Mouse (Mus musculus) forebrain, embryonic 14.5 days (tissue): ENCODE measurements at regions not wholly inside any gene's neighbourhood (a gene's known extent, or its start where the extent isn't known, plus 50 kb on each side); places are given as distances from the start of the nearest gene placed in this dataset.

ENCODE experiments used
- ATAC-seq: fragments of 200-750 bp; cut with Nextera tagmentation; 2 replicates; pipeline ENCODE4 v1.8.0; 2017; ENCODE audit warnings: mild to moderate bottlenecking, moderate library complexity
- DNase-seq: peaks from one replicate; pipeline ENCODE4 v3.0.0-alpha.2; 2015; ENCODE audit warnings: low spot score
- H3K27ac ChIP-seq: fragments of 300-500 bp; sonication (generic); 2 replicates; pipeline ENCODE4 v1.5.1; 2014; ENCODE audit warnings: low read depth, mild to moderate bottlenecking, control low read depth, low read length, moderate library complexity
- H3K27me3 ChIP-seq: fragments of 300-500 bp; sonication (generic); replicated peaks from 2 replicates; pipeline ENCODE4 v1.6.1; 2014; ENCODE audit warnings: low read length, control low read depth, mixed read lengths; ENCODE audit not compliant: control insufficient read depth, insufficient read depth
- H3K36me3 ChIP-seq: fragments of 300-500 bp; sonication (generic); 2 replicates; pipeline ENCODE4 v1.6.1; 2014; ENCODE audit warnings: low read length, control low read depth; ENCODE audit not compliant: control insufficient read depth, insufficient read depth
- H3K4me1 ChIP-seq: fragments of 300-500 bp; sonication (generic); 2 replicates; pipeline ENCODE4 v1.6.1; 2014; ENCODE audit warnings: antibody characterized with exemption, low read length, control low read depth; ENCODE audit not compliant: control insufficient read depth, insufficient read depth
- H3K4me2 ChIP-seq: fragments of 300-500 bp; sonication (generic); 2 replicates; pipeline ENCODE4 v1.6.1; 2014; ENCODE audit warnings: mild to moderate bottlenecking, control low read depth, low read length
- H3K4me3 ChIP-seq: fragments of 300-500 bp; sonication (generic); 2 replicates; pipeline ENCODE4 v1.5.1; 2014; ENCODE audit warnings: low read depth, low read length, control low read depth
- H3K9ac ChIP-seq: fragments of 300-500 bp; sonication (generic); 2 replicates; pipeline ENCODE4 v1.6.1; 2014; ENCODE audit warnings: mild to moderate bottlenecking, low read length, control low read depth, moderate library complexity
- H3K9me3 ChIP-seq: fragments of 300-500 bp; sonication (generic); replicated peaks from 2 replicates; pipeline ENCODE4 v1.6.1; 2016; ENCODE audit warnings: low read length, control low read depth, mixed read lengths; ENCODE audit not compliant: control insufficient read depth
- WGBS: fragments of 180-500 bp; shearing (Covaris S2); extraction: QIAGEN DNeasy Blood & Tissue Kit; methylation state at CpG from one replicate; pipeline ENCODE4 v1.1.7; 2014; 5-methylcytosine and 5-hydroxymethylcytosine counted together

- DNase-seq (no peak), ATAC-seq (no peak)
- Histone ChIP-seq H3K4me2 (no peak overlapping the region), H3K36me3 (no peaks in the 10 kb centered on the region), H3K27me3 (0 out of 2 replicates have a peak, but pooled peaks cover 5% of the 10 kb centered on the region), H3K9ac (no peak overlapping the region), H3K4me3 (no peak overlapping the region), H3K9me3 (no peaks in the 10 kb centered on the region), H3K4me1 (no peaks in the 10 kb centered on the region), H3K27ac (no peak overlapping the region)
- 52% methylated on average over 19 of the region's 19 CpGs for WGBS
Measured at GRCm38 (mm10) chr13:53596871-53597800, 124.3 kb upstream of the Msx2 start.

- DNase-seq (peak; percentile 34), ATAC-seq (no peak)
- Histone ChIP-seq H3K9me3 (no peaks in the 10 kb centered on the region), H3K4me3 (no peak overlapping the region), H3K36me3 (no peaks in the 10 kb centered on the region), H3K9ac (no peak overlapping the region), H3K27ac (no peak overlapping the region), H3K4me1 (no peaks in the 10 kb centered on the region), H3K27me3 (peaks cover 9% of the 10 kb centered on the region; the same call in 1 of the 2 replicates), H3K4me2 (no peak overlapping the region)
- 13% methylated on average over 5 of the region's 5 CpGs for WGBS
Measured at GRCm38 (mm10) chr13:53592755-53593154, 119.9 kb upstream of the Msx2 start.

GRCm38 (mm10) chr13:53586771-53587170 is 113.9 kb upstream of the Msx2 start:
- no peak overlapping the region for H3K4me2 ChIP-seq
- H3K27ac ChIP-seq = no peak overlapping the region
- 22% methylated on average over 4 of the region's 4 CpGs for WGBS
- no peaks in the 10 kb centered on the region for H3K36me3 ChIP-seq
- H3K4me3 ChIP-seq = no peak overlapping the region
- H3K9me3 ChIP-seq = no peaks in the 10 kb centered on the region
- H3K9ac ChIP-seq = no peak overlapping the region
- DNase-seq (peak; percentile 63), ATAC-seq (no peak)
- H3K27me3 ChIP-seq = peaks cover 10% of the 10 kb centered on the region; the same call in 1 of the 2 replicates
- no peaks in the 10 kb centered on the region for H3K4me1 ChIP-seq

GRCm38 (mm10) chr13:53584504-53585130 is 111.7 kb upstream of the Msx2 start:
- ATAC-seq (no peak), DNase-seq (no peak)
- H3K4me1 ChIP-seq = no peaks in the 10 kb centered on the region
- H3K9me3 ChIP-seq = peaks cover 4% of the 10 kb centered on the region; the same call in 1 of the 2 replicates
- H3K4me3 ChIP-seq = no peak overlapping the region
- no peak overlapping the region for H3K9ac ChIP-seq
- H3K27ac ChIP-seq = no peak overlapping the region
- H3K4me2 ChIP-seq = no peak overlapping the region
- WGBS = 90% methylated on average over 9 of the region's 9 CpGs
- peaks cover 7% of the 10 kb centered on the region; the same call in 1 of the 2 replicates for H3K27me3 ChIP-seq
- H3K36me3 ChIP-seq = no peaks in the 10 kb centered on the region

GRCm38 (mm10) chr13:53553876-53554577 is 81.2 kb upstream of the Msx2 start:
- no peak overlapping the region; the same call in 1 of the 2 replicates for H3K9ac ChIP-seq
- H3K27ac ChIP-seq = no peak overlapping the region
- no peaks in the 10 kb centered on the region for H3K9me3 ChIP-seq
- H3K27me3 ChIP-seq = no peaks in the 10 kb centered on the region
- peaks cover 3% of the 10 kb centered on the region; the same call in 1 of the 2 replicates for H3K4me1 ChIP-seq
- H3K36me3 ChIP-seq = no peaks in the 10 kb centered on the region
- peak overlapping the region; percentile 14; the same call in 1 of the 2 replicates for H3K4me2 ChIP-seq
- H3K4me3 ChIP-seq = no peak overlapping the region
- DNase-seq (peak; percentile 44), ATAC-seq (no peak)
- 4% methylated on average over 18 of the region's 18 CpGs for WGBS

- ATAC-seq = no peak
Measured at GRCm38 (mm10) chr13:53553192-53553875, 80.5 kb upstream of the Msx2 start.

GRCm38 (mm10) chr13:53548396-53548795 is 75.5 kb upstream of the Msx2 start:
- Histone ChIP-seq H3K27me3 (no peaks in the 10 kb centered on the region), H3K4me2 (no peak overlapping the region), H3K36me3 (no peaks in the 10 kb centered on the region), H3K9me3 (no peaks in the 10 kb centered on the region), H3K9ac (no peak overlapping the region), H3K4me1 (no peaks in the 10 kb centered on the region), H3K27ac (no peak overlapping the region), H3K4me3 (no peak overlapping the region)
- no peak for ATAC-seq
- 80% methylated on average over 11 of the region's 11 CpGs for WGBS
- no peak for DNase-seq

More at GRCm38 (mm10) chr13:53553192-53553875, 80.5 kb upstream of the Msx2 start:
- no peak overlapping the region for H3K4me2 ChIP-seq
- H3K27ac ChIP-seq = no peak overlapping the region
- WGBS = 74% methylated on average over 13 of the region's 13 CpGs
- no peak for DNase-seq
- H3K9me3 ChIP-seq = no peaks in the 10 kb centered on the region
- peaks cover 3% of the 10 kb centered on the region; the same call in 1 of the 2 replicates for H3K4me1 ChIP-seq
- no peaks in the 10 kb centered on the region for H3K36me3 ChIP-seq
- no peaks in the 10 kb centered on the region for H3K27me3 ChIP-seq
- no peak overlapping the region for H3K9ac ChIP-seq
- H3K4me3 ChIP-seq = no peak overlapping the region

- Histone ChIP-seq H3K9ac (no peak overlapping the region), H3K4me1 (no peaks in the 10 kb centered on the region), H3K36me3 (no peaks in the 10 kb centered on the region), H3K4me2 (no peak overlapping the region), H3K27me3 (no peaks in the 10 kb centered on the region), H3K9me3 (no peaks in the 10 kb centered on the region), H3K4me3 (no peak overlapping the region), H3K27ac (no peak overlapping the region)
- ATAC-seq (no peak), DNase-seq (no peak)
- WGBS = 84% methylated on average over 5 of the region's 5 CpGs
Measured at GRCm38 (mm10) chr13:53543291-53543690, 70.4 kb upstream of the Msx2 start.
